Mouse (Mus musculus) liver, embryonic 14.5 days (tissue): ENCODE measurements around the gene Gm13698.
"Not testable (repeated sequence)": the region's sequence is repeated elsewhere in the genome, so short reads cannot be mapped to it uniquely, and the experiment has no call there.

Experiments
- CTCF ChIP-seq: IDR thresholded peaks from 2 replicates; pipeline ENCODE4 v1.5.1; 2016; ENCODE audit warnings: antibody characterized with exemption, low read depth, control low read depth
- EP300 ChIP-seq: IDR thresholded peaks from 2 replicates; pipeline ENCODE4 v1.6.1; 2016; ENCODE audit warnings: antibody characterized with exemption, low read depth

DNA sequence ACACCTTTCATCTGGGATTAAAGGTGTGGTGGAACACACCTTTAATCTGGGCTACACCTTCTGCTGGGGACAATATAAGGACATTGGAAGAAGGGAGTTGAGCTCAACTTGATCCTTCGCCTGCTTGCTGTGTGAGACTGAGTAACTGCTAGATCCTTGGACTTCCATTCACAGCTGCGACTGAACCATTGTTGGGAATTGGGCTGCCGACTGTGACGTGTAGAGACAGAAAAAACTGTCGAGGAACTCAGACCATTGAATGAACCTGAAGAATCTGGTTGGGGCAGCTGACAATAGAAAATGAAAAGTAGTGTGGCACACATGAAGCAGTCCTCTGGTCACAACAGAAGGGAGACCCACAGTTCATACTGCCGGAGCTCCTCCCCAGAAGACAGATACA, 11.5 kb downstream of the Gm13698 start, which contains the start of gene Gm13695:
- not testable (repeated sequence) for TF ChIP-seq CTCF, EP300
